Mouse (Mus musculus) layer of hippocampus, adult 11-12 months (tissue): Measurements from ENCODE around the gene Sec14l5.

Source experiments
- DNase-seq: peaks from one replicate; pipeline ENCODE4 v3.0.0; 2022; ENCODE audit warnings: low spot score

Gene Sec14l5

DNA sequence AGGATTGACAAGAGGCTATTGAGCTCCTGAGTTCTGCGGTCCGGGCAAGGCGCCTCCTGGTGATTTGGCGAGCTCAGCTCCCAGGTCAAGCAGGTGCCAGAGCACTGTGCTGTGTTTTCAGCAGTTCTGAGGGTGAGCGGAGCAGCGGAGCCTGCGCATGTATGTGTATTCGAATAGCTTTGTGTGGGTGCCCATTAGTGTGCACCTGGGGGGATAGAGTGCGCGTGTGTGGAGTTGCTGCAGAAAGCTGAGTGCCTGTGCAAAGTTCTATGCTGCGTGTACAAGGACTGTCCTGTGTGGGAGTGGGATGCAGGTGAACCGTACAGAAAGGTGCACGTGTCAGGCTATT is at the start of gene Sec14l5:
Gene Sec14l5 (plus strand): TSS at position 73 of the 349 bp plus-strand sequence.
- no peak for DNase-seq

DNA sequence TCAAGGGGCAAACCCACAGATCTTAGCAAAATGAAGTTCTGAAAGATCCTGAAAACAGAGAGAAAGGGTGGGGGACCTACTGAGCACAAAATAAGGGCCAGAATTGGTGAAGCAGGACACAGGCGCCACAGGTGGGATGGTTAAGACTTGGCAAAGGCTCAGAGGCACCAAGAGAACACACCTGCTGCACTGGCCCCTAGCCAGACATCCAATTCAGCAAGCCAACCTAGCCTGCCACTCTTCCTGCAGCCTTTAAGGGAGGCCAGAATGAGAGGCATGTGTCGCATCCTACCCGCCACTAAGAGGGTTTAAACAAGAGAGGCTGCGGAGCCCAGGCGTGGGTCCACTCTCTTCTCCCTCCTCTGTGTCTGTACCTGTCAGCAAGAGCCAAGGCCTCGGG is 45.9 kb upstream of the Sec14l5 start:
- DNase-seq = no peak

DNA sequence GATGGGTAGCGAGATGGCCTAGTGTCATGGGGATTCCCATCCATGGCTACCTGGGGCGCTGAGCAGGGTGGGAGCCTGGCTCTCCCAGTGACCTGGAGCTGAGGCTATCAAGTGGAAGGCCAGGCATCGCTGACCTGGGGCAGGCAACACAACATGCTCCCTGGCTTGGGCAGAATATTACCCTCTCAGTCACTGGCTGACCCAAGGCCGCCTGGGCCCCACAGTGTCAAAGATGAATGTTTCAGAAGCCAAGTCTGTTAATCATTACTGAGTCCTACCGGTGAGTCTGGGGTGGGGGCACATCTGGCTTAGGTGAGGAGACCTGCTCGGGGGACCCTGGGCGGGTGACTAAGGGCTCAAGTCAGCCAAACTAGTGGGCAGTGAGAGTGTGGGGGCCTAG is 37.0 kb upstream of the Sec14l5 start:
- DNase-seq = no peak

DNA sequence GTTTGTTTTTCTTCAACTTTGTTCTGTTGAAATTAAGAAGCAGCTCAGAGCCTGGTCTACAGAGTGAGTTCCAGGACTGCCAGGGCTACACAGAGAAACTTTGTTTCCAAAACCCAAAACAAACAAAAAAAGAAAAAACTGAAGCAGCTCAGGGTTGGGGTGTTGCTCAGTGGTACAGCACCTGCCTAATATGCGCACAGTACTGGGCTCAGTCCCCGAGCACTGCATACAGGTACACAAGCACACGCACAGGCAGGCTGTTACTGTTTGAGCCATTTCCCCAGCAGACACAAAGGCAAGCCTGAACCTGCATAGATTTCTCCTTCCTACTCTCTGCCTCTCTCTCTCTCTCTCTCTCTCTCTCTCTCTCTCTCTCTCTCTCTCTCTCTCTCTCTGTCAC is 35.9 kb upstream of the Sec14l5 start:
- DNase-seq = no peak

DNA sequence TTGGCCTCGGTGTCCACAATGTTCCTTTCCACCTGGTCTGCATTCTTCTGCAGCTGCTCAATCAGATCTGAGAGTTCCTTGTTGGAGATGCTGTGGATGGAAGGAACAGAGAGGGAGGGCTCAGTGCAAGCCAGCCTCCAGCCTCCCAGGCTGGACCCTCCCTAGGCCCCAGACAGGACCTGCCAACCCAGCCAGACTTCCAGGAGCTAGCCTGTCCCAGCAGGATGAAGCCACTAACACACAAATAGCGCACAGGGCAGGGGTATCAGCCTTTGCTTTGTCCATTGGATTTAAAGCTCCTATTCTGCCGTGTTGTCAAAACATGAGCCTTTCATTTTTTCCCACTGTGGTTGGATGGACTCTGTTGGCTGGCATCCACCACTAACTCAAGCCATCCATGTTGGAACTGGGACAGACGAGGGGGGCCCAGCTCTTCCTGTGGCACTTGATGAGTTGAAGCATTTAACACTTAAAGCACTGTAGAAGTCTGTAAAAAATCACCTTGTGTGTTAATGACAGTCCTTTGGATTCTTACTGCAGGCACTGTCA is 33.8 kb upstream of the Sec14l5 start:
- no peak for DNase-seq

DNA sequence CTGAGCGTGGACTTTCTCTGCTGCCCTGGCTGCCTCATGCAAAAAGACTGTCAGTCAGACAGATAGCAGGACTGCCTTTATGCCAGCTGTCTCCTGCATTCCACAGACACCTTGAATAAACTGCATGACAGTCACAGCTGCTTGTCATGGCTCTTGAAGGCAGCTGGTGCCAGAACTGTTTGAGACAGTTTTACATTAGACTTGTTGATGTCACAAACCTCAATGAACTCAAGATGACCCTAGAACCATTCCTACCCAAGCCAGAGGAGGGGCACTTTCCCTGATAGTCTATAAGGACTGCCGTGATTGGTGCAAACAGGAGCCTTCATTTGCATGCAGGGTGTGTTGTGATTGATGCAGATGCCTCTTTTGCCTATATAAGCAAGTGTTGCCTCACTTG is 33.3 kb upstream of the Sec14l5 start:
- no peak for DNase-seq

DNA sequence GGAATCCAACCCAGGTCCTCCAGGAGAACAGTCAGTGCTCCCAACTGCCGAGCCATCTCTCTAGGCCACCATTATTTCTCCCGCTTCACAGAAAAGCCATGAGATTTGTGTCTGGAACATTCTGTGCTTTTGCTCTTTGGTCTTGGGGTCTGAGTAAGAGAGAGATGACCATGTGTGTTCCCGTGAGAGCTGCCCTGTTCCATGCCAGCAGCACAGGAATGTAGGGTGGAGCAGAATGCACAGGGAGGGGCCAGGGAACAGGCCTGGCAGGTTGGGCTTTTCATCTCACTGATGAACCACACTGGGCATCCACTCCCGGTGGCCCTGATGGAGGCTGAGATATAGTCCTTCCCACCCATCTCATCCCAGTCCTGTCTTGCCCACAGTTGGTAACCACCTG is 27.5 kb upstream of the Sec14l5 start:
- no peak for DNase-seq

DNA sequence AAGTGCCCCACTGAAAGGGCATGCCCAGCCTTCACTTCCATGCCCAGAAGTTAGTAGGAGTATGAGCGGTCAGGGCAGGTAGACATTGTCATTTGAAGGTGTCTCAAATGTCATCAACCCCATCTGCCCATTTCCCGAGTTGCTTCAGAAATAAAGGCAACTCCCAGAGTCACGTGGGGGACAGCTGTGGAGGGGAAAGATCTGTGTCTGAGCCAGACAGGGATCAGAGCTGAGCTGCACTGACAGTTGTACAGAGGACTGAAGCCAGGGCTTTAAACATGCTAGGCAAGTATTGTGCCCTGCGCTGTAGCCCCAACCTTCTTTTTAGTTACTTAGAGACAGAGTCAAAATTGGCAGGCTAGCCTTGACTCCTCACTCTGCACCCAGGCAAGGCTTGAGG is 27.1 kb upstream of the Sec14l5 start:
- DNase-seq = no peak

DNA sequence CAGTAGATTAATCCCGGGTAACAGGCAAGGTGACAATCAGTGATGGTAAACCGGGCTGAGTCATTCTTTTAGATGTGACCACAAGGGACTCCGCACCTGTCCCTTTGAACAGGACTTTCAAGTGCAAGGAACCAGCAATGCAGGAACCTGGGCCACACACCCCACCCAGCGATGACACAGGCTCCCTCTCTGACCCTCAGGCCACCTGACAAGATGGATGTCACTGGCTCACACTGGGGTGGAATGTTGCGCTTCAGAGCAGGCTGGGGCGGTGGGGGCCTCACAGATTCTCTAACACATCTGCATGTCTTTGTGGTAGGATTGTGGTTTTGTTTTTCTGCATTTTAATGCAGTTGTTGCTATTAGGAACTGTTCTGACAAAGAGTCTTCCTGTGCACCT is 23.4 kb upstream of the Sec14l5 start:
- DNase-seq = no peak

DNA sequence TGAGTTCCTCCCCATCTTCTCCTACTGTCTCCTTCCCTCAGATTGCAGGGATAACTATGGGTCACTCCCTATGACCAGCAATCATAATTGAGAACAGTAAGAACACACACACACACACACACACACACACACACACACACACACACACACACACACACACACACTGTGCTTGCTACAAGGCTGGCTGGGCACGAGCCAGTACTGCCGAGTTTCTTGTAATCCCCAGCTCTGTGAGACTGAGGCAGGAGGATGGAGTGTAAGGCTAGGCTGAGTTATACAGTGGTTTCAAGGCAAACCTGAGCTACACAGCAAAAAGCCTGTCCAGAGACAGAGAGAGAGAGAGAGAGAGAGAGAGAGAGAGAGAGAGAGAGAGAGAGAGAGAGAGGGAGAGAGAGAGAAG is 16.7 kb upstream of the Sec14l5 start:
- no peak for DNase-seq

DNA sequence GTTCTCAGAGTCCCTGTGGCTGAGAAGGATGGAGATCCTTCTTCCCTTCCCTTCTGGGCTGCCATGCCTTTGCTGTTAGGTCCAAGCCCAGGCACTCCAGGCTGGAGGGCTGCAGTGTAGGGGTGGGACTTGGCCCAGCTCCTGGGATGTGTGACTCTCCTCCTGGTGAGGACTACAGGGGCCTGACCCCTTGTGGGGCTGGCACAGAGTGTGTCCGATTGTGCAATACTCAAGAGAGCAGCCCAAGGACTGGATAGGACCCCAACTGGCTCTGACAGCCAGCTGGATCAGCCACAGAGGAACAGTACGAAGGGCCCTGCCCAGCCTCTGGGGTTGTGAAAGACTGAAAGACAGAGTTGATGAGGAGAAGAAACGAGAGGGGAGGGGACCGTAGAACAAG is 16.1 kb upstream of the Sec14l5 start:
- DNase-seq = no peak

DNA sequence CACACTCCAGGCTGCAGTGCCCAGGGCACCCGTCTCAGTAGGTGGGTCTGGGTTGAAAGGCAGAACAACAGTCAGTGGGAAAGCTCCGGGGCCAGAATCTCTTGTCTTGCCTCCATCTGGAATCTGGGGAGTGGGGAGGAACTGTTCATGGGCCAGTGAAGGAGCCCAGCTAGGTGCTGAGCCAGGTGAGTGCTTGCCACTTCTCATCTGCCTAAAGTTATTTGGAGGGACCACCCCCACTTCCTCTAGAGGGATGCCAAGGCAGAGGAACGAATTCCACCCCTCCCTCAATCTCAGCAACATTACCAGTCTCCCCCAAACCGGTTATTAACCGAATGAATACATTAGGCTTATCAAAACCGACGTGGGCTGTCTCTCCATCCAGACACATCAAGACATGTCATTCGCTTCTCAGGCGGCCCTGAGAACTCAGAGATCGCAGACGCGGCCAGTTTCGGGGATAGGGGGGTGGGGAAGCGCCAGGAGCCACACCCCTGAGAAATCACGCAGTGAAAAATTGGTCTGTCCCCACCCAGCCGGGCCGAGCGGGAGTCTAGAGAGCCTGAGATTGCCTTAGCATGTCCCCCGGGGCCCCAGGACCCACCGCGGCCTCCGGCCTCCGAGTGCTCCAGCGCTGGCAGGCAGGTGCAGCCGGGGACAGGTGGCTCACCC is 15.5 kb upstream of the Sec14l5 start:
- DNase-seq = no peak

DNA sequence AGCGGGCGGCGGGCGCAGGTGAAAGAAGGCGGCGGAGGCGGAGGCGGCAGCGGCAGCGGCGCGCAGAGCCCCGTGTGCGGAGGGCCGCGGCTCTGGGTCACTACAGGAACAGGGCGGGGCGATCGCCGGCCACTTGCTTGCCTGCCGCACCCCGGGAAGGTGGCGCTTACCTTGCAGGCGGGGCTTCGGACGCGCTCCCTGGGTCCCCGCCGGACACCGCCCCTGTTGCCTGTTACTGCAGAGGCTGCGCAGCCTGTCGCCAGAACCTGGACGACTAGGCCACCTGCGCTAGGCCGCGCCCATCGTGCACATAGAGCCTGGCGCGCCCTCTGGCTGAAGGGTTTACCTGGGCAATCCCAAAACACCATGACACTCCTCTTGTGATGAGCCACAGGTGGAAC is 14.5 kb upstream of the Sec14l5 start, which contains the start of gene Ppl:
Gene Ppl (minus strand): TSS at position 21 of the 401 bp plus-strand sequence.
- DNase-seq = no peak

DNA sequence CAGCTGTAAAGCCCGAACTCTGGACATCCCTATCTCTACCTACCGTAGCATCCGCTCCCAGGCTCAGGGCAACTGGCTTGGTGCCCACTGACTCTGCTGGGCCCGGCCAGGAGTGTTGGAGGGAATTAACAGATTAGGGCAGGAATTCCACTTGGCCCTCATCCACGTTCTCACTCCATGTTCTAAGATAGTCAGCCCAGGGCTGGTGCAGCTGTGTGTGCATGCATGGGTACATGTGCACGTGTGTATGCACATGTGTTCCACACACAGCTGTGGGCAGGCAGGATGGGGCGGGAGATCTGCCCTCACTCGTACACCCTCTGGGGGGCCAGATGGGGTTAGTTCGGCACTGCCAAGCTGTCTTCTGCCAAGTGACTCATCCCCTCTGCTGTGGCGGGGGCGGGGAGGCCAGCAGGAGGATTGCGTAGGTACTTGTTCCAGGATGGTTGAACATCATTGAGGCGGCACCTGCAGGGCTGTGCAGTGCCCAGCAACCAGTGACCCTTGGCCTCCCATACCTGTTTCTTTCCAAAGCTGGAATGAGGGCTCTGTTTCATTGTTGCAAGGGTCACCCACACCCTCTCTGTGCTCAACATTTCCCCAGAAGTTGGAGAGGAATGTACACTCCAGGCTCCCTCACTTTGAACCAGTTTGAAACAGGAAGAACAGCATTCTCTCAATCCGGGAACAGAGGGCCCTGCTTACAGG is 12.1 kb upstream of the Sec14l5 start:
- DNase-seq = peak; percentile 72

DNA sequence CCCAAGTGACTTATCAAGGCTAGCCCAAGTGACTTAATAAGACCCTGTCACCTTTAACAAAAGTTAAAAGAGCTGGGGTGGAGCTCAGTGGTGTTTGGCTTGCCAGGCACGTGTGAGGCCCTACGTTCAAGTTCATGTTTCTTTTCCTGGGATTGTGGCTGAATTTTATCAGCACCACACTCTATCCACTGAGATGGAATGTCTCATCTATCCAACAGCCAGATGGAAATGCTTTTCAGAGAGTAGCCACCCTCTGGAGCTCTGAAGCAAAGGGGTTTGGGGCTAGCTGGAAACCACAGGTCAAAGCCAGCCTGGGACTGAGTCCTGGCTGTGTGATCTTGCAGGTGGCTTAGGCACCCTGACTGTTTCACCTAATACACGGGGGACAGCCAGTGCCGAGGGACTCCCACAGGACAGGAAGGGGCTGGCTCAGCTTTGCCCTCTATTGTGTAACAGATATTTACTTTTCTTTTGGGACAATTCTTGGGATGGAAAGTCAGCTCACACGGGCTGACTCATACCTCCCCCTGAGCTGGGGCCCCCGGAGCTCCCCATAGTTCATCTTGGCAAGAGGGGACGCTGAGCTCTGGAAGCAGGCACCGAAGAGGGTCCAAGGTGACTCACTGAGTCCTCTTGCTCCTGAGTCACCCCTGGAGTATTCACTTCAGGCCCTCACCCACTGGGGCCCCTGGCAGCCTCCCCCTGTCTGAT is 11.2 kb upstream of the Sec14l5 start:
- no peak for DNase-seq

DNA sequence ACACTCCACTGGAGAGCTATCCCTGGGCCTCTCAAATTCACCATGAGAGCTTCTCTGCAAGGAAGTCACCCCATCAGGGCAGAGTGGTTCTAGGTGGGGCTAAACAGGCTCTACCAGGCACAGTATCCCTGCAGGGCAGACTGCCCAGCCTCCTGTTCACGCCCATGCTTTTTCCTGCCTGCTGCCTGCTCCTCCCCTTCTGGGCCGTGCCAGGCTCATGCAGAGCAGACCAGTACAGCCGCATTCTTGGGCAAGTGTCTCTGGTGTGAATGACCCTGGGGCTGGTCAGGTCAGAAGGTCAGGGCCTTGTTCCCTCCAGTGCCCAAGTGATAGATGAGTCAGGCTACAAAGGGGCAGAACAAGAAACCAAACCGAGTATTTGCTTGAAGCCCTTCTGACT is 10.4 kb upstream of the Sec14l5 start:
- DNase-seq = peak; percentile 31

DNA sequence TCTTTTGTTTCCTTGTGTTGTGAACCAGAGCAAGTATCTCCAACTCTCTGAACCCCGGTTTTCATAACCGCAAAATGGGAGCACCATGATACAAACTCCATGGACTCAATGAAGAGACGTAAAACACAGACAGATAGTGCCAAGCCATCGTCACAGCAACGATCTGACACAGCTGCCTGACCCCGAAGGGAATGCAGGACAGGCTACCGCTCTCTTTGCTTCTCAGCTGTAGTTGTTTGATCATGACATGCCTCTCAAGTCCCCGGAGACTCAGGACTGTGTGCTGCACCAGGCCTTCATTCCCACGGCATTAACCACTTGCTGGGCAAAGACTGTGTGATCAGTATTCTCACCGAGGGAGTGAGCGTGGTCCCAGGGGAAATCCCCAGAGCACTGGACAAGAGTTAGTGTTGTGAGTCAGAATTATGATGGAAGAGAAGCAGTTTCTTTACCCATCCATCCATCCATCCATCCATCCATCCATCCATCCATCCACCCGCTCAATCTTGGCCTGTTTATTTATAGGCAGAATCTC is 9.8 kb upstream of the Sec14l5 start:
- DNase-seq = no peak

DNA sequence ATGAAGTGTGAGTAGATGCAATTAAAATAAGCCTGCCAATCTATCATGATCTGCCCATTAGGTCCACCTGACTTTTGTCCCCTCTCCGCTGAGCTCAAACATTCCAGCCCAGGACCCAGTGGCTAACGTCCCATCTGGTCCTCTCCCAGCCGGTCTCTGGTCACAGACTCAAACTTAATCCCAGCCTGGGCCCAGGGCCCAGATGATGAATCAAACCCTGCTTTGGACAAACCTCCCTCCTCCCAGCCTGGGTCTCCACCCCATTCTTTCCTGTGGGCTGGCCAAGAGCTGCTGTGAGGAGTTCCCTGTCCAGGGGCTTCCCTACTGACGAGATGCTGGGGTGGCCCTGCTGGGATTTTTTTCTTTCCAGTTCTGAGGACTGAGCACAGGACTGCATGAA is 7.2 kb upstream of the Sec14l5 start:
- no peak for DNase-seq

DNA sequence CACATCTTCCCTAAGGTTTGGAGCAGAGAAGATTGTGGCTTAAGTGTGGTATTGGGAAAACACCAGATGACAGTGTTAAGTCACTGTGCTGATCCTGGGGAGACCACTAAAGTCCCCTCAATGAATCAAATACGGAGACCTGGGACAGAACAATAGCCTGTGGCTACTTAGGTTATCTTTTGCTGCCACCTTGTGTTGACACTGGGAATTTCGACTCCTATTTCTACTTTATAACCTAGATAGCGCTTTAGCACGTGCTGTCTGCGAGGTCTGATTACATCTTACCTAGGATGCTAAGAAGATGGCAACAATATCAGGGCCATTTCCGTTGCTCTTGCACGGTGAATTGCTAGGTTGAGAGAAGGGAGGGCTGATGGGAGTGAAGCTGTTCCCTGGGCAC is 1.3 kb upstream of the Sec14l5 start:
- peak; percentile 91 for DNase-seq

DNA sequence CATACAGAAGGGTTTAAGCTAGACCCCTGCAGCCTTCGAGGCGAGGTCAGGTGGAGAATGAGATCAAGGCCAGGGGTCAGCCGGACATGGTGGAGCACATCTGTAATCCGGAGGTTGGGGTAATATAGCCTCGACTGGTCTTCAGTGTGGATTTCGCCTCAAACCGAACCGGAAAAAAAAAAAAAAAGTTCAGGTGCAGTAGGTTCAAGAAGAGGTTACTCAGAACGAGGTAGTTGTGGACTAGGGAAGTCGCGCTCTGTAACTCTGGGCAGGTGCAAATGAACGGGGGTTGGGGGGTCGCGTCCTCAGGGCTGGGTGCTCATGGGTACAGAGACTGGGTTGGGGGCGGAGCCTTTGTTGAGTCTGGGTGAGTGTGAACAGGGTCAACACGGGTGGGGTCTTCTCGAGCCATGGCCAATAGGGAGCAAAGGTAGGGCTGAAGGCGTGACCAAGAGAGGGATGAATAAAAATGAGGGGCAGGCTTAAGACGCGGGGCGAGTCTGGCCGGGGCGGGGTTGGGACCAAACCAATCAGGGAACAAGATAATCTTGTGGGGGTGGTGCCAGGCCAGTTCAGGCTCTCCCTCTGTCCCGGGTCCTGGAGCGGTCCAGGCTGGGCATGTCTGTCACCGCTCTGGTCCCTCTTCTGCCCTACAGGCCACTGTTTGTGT is 407 bp upstream of the Sec14l5 start:
- DNase-seq = peak; percentile 71

DNA sequence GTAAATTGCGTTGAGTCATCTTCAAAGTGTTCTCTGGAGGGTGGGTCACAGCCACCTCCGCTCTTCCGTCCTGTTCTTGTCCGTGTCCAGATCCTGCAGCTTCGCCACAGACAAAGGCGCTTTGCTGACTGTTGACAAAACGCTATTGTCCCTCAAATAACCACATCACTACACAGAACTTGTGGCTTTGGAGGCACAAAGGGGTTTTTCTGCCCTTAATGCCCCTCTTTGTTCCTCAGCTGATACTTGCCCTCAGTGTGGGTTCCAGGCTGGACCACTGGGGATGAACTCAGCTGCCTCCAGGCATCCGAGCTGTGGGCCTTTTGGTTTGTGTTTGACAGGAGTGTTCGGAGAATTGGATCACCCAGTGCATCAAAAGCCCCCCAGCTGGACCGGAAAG is 3.6 kb downstream of the Sec14l5 start:
- DNase-seq = peak; percentile 45

DNA sequence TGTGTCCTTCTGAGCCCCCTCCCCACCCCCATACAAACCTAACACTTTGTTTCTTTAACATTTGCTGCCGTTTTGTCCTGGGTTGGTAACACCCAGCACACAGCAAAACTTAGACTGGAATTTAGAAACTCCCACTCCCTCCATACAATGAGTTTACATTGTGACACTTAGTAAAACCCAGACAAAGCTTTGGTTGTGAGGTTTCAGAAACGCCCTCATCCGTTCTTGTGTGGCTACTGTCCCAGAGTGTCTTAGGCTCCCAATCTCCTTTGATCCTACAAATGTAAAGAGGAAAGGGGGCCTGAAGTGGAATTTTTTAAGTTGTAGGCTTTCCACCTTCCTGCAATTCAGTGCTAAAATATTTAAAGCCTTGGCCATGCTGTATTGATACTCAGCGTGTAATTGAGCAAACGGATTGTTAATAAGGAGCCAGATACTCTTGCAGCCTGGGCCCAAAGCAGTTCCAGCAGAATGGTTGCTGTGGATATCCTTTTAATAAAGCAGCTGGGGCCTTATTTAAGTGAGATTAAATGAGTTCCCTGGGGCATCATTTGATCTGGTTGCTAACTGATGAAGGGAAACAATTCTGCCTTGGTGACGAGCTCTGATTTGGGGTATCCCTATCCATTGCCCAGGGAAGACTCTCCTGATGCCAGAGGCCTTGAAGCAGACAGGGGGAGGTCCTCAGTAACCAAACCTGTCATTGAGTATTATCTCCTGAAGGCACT is 6.6 kb downstream of the Sec14l5 start:
- no peak for DNase-seq
